Mouse (Mus musculus): Measurements from ENCODE around the gene Hnrnpr. TPM values are rescaled to one million over a fixed set of nuclear protein-coding genes. Genes with fewer than 3 reads are reported as not detected.

The Hnrnpr gene
- polyA plus RNA-seq, 1 experiment from 2014 or later, result 177 TPM

Other genes with a start within 250 kb of the Hnrnpr start
- gene Id3, start 167.4 kb upstream of the Hnrnpr start, polyA plus RNA-seq (2014; fragmentation: Nextera tagmentation; extraction: Ambion mirVana), result 194 and 206 TPM in 2 replicates
- 1.2 and 1.3 TPM in 2 replicates for gene E2f2, start 138.5 kb upstream of the Hnrnpr start, polyA plus RNA-seq (2014; fragmentation: Nextera tagmentation; extraction: Ambion mirVana)
- gene Asap3, start 104.6 kb upstream of the Hnrnpr start, polyA plus RNA-seq (2014; fragmentation: Nextera tagmentation; extraction: Ambion mirVana), result 4.9 TPM in 2 replicates
- 1.2 and 2.0 TPM in 2 replicates for gene Tcea3, start 63.2 kb upstream of the Hnrnpr start, polyA plus RNA-seq (2014; fragmentation: Nextera tagmentation; extraction: Ambion mirVana)
- 39.8 and 48.8 TPM in 2 replicates for gene Zfp46, start 26.3 kb upstream of the Hnrnpr start, polyA plus RNA-seq (2014; fragmentation: Nextera tagmentation; extraction: Ambion mirVana)
- 1.9 and 2.1 TPM in 2 replicates for gene Htr1d, start 112.6 kb downstream of the Hnrnpr start, polyA plus RNA-seq (2014; fragmentation: Nextera tagmentation; extraction: Ambion mirVana)
- 0.20 and 0.32 TPM in 2 replicates for gene 6030445D17Rik, start 151.3 kb downstream of the Hnrnpr start, polyA plus RNA-seq (2014; fragmentation: Nextera tagmentation; extraction: Ambion mirVana)
- gene Luzp1, start 158.8 kb downstream of the Hnrnpr start, polyA plus RNA-seq (2014; fragmentation: Nextera tagmentation; extraction: Ambion mirVana), result 48.6 and 56.8 TPM in 2 replicates

Data from hindbrain, embryonic 14.5 days (tissue).